Mouse (Mus musculus) forebrain, embryonic 10.5 days (tissue): ENCODE data around the gene Ffar2. TPM values are rescaled to one million over a fixed set of nuclear protein-coding genes. Genes with fewer than 3 reads are reported as not detected.
"Not testable (repeated sequence)": the region's sequence is repeated elsewhere in the genome, so short reads cannot be mapped to it uniquely, and the experiment has no call there.

Experiments used
- DNase-seq: peaks from one replicate; pipeline ENCODE4 v3.0.0-alpha.2; 2017; ENCODE audit warnings: low spot score; ENCODE audit errors: extremely low spot score
- H3K27ac ChIP-seq: fragments of 300-500 bp; sonication (generic); 2 replicates; pipeline ENCODE4 v1.5.1; 2016; ENCODE audit warnings: mild to moderate bottlenecking
- H3K27me3 ChIP-seq: fragments of 300-500 bp; sonication (generic); 2 replicates; pipeline ENCODE4 v1.6.1; 2016; ENCODE audit warnings: mild to moderate bottlenecking; ENCODE audit not compliant: poor library complexity, severe bottlenecking
- H3K36me3 ChIP-seq: fragments of 300-500 bp; sonication (generic); replicated peaks from 2 replicates; pipeline ENCODE4 v1.6.1; 2016; ENCODE audit warnings: mild to moderate bottlenecking, moderate library complexity
- H3K4me1 ChIP-seq: fragments of 300-500 bp; sonication (generic); 2 replicates; pipeline ENCODE4 v1.6.1; 2016
- H3K4me3 ChIP-seq: fragments of 300-500 bp; sonication (generic); 2 replicates; pipeline ENCODE4 v1.5.1; 2016; ENCODE audit warnings: mild to moderate bottlenecking, moderate library complexity
- H3K9me3 ChIP-seq: fragments of 300-500 bp; sonication (generic); 2 replicates; pipeline ENCODE4 v1.6.1; 2016; ENCODE audit warnings: mild to moderate bottlenecking, moderate library complexity
- WGBS: fragments of 180-500 bp; shearing (Covaris S2); methylation state at CpG from one replicate; pipeline ENCODE4 v1.1.7; 2016; 5-methylcytosine and 5-hydroxymethylcytosine counted together
- polyA plus RNA-seq: library from polyadenylated mRNA; unstranded; fragments of >200 nt; fragmentation: Nextera tagmentation; extraction: Ambion mirVana; gene quantifications from 2 replicates; pipeline ENCODE4 v1.2.1, GENCODE M21; 2016

Gene Ffar2
- polyA plus RNA-seq, 1 experiment from 2014 or later = not detected

- no peaks in the 10 kb centered on the region for H3K9me3 ChIP-seq
- no peaks in the 10 kb centered on the region for H3K27me3 ChIP-seq
- no peak for DNase-seq
- no peak overlapping the region for H3K27ac ChIP-seq
- H3K36me3 ChIP-seq = no peaks in the 10 kb centered on the region
- no peaks in the 10 kb centered on the region for H3K4me1 ChIP-seq
- no peak overlapping the region for H3K4me3 ChIP-seq
- WGBS = 88% methylated on average over 5 of the region's 5 CpGs
These were observed 18.5 kb upstream of the Ffar2 start for GRCm38 (mm10) chr7:30842092-30842491.

- 89% methylated on average over 4 of the region's 4 CpGs for WGBS
- no peak overlapping the region for H3K27ac ChIP-seq
- DNase-seq = no peak
These were observed 17.8 kb upstream of the Ffar2 start for GRCm38 (mm10) chr7:30841379-30841778.

GRCm38 (mm10) chr7:30840306-30840705, 16.7 kb upstream of the Ffar2 start:
- H3K9me3 ChIP-seq = no peaks in the 10 kb centered on the region
- H3K4me3 ChIP-seq = no peak overlapping the region
- H3K4me1 ChIP-seq = no peaks in the 10 kb centered on the region
- H3K27ac ChIP-seq = no peak overlapping the region
- H3K27me3 ChIP-seq = no peaks in the 10 kb centered on the region
- no peak for DNase-seq
- 90% methylated on average over 3 of the region's 3 CpGs for WGBS
- H3K36me3 ChIP-seq = no peaks in the 10 kb centered on the region

More at GRCm38 (mm10) chr7:30841379-30841778, 17.8 kb upstream of the Ffar2 start:
- H3K4me1 ChIP-seq = no peaks in the 10 kb centered on the region
- no peaks in the 10 kb centered on the region for H3K36me3 ChIP-seq
- H3K9me3 ChIP-seq = no peaks in the 10 kb centered on the region
- H3K27me3 ChIP-seq = no peaks in the 10 kb centered on the region
- H3K4me3 ChIP-seq = no peak overlapping the region

- Histone ChIP-seq H3K27me3 (no peaks in the 10 kb centered on the region), H3K36me3 (no peaks in the 10 kb centered on the region), H3K27ac (no peak overlapping the region), H3K9me3 (peaks cover 3% of the 10 kb centered on the region; the same call in 1 of the 2 replicates), H3K4me1 (no peaks in the 10 kb centered on the region), H3K4me3 (no peak overlapping the region)
- no peak for DNase-seq
These were observed 13.7 kb upstream of the Ffar2 start for GRCm38 (mm10) chr7:30837277-30837676.

- 55% methylated on average over 8 of the region's 11 CpGs for WGBS
- H3K9me3 ChIP-seq, H3K4me3 ChIP-seq, DNase-seq, H3K4me1 ChIP-seq, H3K27me3 ChIP-seq, H3K36me3 ChIP-seq, H3K27ac ChIP-seq: not testable (repeated sequence)
These were observed 9.1 kb upstream of the Ffar2 start for GRCm38 (mm10) chr7:30832684-30833083.

GRCm38 (mm10) chr7:30832261-30832660, 8.7 kb upstream of the Ffar2 start:
- H3K4me1 ChIP-seq = no peaks in the 10 kb centered on the region
- DNase-seq = no peak
- 73% methylated on average over 17 of the region's 17 CpGs for WGBS
- peaks cover 4% of the 10 kb centered on the region; the same call in 1 of the 2 replicates for H3K9me3 ChIP-seq
- H3K27me3 ChIP-seq = no peaks in the 10 kb centered on the region
- no peak overlapping the region for H3K4me3 ChIP-seq
- no peak overlapping the region for H3K27ac ChIP-seq
- H3K36me3 ChIP-seq = no peaks in the 10 kb centered on the region

GRCm38 (mm10) chr7:30829428-30829827, 5.9 kb upstream of the Ffar2 start:
- H3K27me3 ChIP-seq = no peaks in the 10 kb centered on the region
- H3K4me3 ChIP-seq = no peak overlapping the region
- no peaks in the 10 kb centered on the region for H3K4me1 ChIP-seq
- H3K36me3 ChIP-seq = no peaks in the 10 kb centered on the region
- 71% methylated on average over 3 of the region's 3 CpGs for WGBS
- H3K27ac ChIP-seq = no peak overlapping the region
- H3K9me3 ChIP-seq = peaks cover 4% of the 10 kb centered on the region; the same call in 1 of the 2 replicates
- DNase-seq = no peak

GRCm38 (mm10) chr7:30828871-30829270, 5.3 kb upstream of the Ffar2 start:
- not testable (repeated sequence) for H3K4me3 ChIP-seq, H3K4me1 ChIP-seq, H3K27me3 ChIP-seq, H3K27ac ChIP-seq, H3K9me3 ChIP-seq, DNase-seq, H3K36me3 ChIP-seq

- Histone ChIP-seq H3K9me3 (no peaks in the 10 kb centered on the region), H3K4me3 (no peak overlapping the region)
- 92% methylated on average over 10 of the region's 10 CpGs for WGBS
These were observed 3.1 kb upstream of the Ffar2 start for GRCm38 (mm10) chr7:30826660-30827059.

GRCm38 (mm10) chr7:30824306-30824705, 731 bp upstream of the Ffar2 start:
- no peak overlapping the region for H3K27ac ChIP-seq
- 96% methylated on average over 3 of the region's 3 CpGs for WGBS
- H3K4me1 ChIP-seq = no peaks in the 10 kb centered on the region
- no peak for DNase-seq
- no peak overlapping the region for H3K4me3 ChIP-seq
- no peaks in the 10 kb centered on the region for H3K9me3 ChIP-seq
- H3K36me3 ChIP-seq = no peaks in the 10 kb centered on the region
- no peaks in the 10 kb centered on the region for H3K27me3 ChIP-seq

More at GRCm38 (mm10) chr7:30826660-30827059, 3.1 kb upstream of the Ffar2 start:
- H3K27me3 ChIP-seq = no peaks in the 10 kb centered on the region
- no peak for DNase-seq
- no peak overlapping the region for H3K27ac ChIP-seq
- H3K36me3 ChIP-seq = no peaks in the 10 kb centered on the region
- H3K4me1 ChIP-seq = no peaks in the 10 kb centered on the region

GRCm38 (mm10) chr7:30821532-30821931, 2.0 kb downstream of the Ffar2 start:
- Histone ChIP-seq H3K36me3 (no peaks in the 10 kb centered on the region), H3K4me3 (no peak overlapping the region), H3K27me3 (no peaks in the 10 kb centered on the region), H3K4me1 (no peaks in the 10 kb centered on the region), H3K9me3 (no peaks in the 10 kb centered on the region), H3K27ac (no peak overlapping the region)
- DNase-seq = no peak
- 81% methylated on average over 5 of the region's 5 CpGs for WGBS

- no peaks in the 10 kb centered on the region for H3K9me3 ChIP-seq
- DNase-seq = no peak
- no peaks in the 10 kb centered on the region for H3K27me3 ChIP-seq
- WGBS = 77% methylated on average over 7 of the region's 7 CpGs
- no peaks in the 10 kb centered on the region for H3K36me3 ChIP-seq
- no peaks in the 10 kb centered on the region for H3K4me1 ChIP-seq
- H3K27ac ChIP-seq = no peak overlapping the region
- H3K4me3 ChIP-seq = no peak overlapping the region
These were observed 2.6 kb downstream of the Ffar2 start for GRCm38 (mm10) chr7:30820854-30821445.

GRCm38 (mm10) chr7:30820131-30820530, 3.4 kb downstream of the Ffar2 start:
- WGBS = 78% methylated on average over 6 of the region's 6 CpGs
- Histone ChIP-seq H3K4me1 (no peaks in the 10 kb centered on the region), H3K9me3 (no peaks in the 10 kb centered on the region), H3K36me3 (no peaks in the 10 kb centered on the region), H3K27ac (no peak overlapping the region), H3K27me3 (no peaks in the 10 kb centered on the region), H3K4me3 (no peak overlapping the region)
- no peak for DNase-seq
